Mouse (Mus musculus): ENCODE measurements around the gene Isg20l2.

GRCm38 (mm10) chr3:87983627-87984026 is 53.5 kb downstream of the Isg20l2 start:
- TF ChIP-seq CTCF (IDR thresholded peaks at IDR 0.05; ENCODE audit: borderline replicate concordance, insufficient read depth, low read length) (no peak), POLR2A (IDR thresholded peaks at IDR 0.05; ENCODE audit: low read depth, low read length) (no peak)
